Mouse (Mus musculus) left cerebral cortex, adult 2 months (tissue): ENCODE measurements at regions not wholly inside any gene's neighbourhood (a gene's known extent, or its start where the extent isn't known, plus 50 kb on each side); places are given as distances from the start of the nearest gene placed in this dataset.

Experiments
- DNase-seq, 2 experiments: peaks; one replicate each; pipeline ENCODE4 v3.0.0; 2021 to 2022; ENCODE audit warnings: low spot score in 2 of 2, mixed read lengths in 1 of 2; ENCODE audit errors: extremely low spot score in 1 of 2
- H3K27ac ChIP-seq: fragments of 200-600 bp; 2 replicates; pipeline ENCODE4 v1.8.1; 2022
- H3K4me3 ChIP-seq: fragments of 200-600 bp; 2 replicates; pipeline ENCODE4 v1.8.1; 2022
- CTCF ChIP-seq: fragments of 200-600 bp; IDR thresholded peaks from 2 replicates; pipeline ENCODE4 v1.8.1; 2022; ENCODE audit warnings: antibody characterized with exemption, mild to moderate bottlenecking, moderate library complexity
- intact Hi-C: fragments of 180-260 bp; cut with DNase I; formaldehyde crosslinking; loops from one replicate; pipeline ENCODE4 v1.15.1; 2025

DNA sequence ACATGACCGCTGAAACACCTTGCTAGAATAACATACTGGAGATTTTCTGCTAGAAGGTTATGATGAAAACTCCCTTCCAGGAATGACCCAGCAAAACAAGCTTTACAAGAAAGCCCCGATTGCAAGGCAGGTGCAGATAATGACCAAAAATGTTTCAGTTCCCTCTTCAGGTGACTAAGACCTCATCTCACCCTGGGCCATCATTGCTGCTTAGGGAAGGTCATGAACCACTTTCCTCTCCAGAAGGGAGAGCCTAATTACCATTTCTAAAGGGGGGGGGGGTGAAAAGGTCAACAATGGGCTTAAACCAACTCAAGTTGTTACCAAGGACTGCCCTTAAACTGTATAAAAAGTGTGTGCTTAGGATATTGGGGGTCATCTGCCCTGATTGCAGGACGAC, 59.8 kb upstream of the Speer4c start:
- intact Hi-C loops, result no loop called here
- Histone ChIP-seq H3K4me3 (no peak overlapping the region), H3K27ac (no peak overlapping the region)
- no peak for DNase-seq
- no peak for TF ChIP-seq CTCF

GRCm38 (mm10) chr5:15774567-15774966, 60.5 kb upstream of the Speer4c start:
- DNase-seq, result no peak
- H3K4me3 ChIP-seq, result no peak overlapping the region
- no peak for TF ChIP-seq CTCF
- intact Hi-C loops, result no loop called here
- H3K27ac ChIP-seq, result no peak overlapping the region

DNA sequence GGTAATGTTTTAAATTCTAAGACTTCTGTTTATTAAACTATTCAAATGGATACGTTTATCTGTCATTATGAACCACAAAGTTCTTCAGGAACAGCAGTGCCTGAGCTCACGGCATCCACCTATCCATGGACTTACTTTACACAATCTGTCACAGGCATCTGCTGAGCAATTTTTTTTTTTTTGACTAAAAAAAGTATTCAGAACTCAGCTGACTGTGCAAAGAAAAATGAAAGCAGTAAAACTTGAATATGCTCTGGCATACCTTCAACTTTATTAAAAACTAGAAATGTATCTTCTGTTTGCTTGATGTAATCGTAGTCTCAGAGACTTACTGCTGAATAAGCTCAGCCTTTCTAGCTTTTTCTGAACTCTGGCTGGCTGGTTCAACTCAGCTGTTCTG, 62.0 kb upstream of the Speer4c start:
- intact Hi-C loops, result no loop called here
- TF ChIP-seq CTCF, result no peak

GRCm38 (mm10) chr5:15803583-15803982, 89.5 kb upstream of the Speer4c start:
- no peak for DNase-seq
- intact Hi-C loops, result no loop called here
- TF ChIP-seq CTCF, result no peak
- no peak overlapping the region for H3K4me3 ChIP-seq
- no peak overlapping the region for H3K27ac ChIP-seq

More for the DNA sequence above, 62.0 kb upstream of the Speer4c start:
- Histone ChIP-seq H3K4me3 (no peak overlapping the region), H3K27ac (no peak overlapping the region)
- no peak for DNase-seq

DNA sequence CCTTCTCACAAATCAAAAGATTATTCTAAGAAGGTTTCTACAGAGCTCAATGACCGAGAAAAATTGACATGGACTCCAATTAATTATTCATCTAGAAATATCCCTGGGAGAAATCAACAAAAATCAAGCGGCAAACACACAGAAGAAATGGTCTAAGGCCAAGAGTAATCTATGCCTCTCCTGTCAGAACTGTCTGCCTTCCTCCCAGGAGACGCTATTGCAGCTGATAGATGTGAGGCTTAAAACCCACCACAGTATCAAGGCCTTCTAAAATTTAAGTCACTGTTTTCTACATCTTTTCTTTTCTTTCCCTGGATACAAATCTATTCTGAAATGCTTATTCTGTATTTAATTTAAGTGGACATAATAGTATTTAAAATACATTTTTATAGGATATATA, 102.8 kb upstream of the Speer4c start:
- H3K27ac ChIP-seq, result no peak overlapping the region
- no peak for DNase-seq
- no peak for TF ChIP-seq CTCF
- intact Hi-C loops, result no loop called here
- H3K4me3 ChIP-seq, result no peak overlapping the region

DNA sequence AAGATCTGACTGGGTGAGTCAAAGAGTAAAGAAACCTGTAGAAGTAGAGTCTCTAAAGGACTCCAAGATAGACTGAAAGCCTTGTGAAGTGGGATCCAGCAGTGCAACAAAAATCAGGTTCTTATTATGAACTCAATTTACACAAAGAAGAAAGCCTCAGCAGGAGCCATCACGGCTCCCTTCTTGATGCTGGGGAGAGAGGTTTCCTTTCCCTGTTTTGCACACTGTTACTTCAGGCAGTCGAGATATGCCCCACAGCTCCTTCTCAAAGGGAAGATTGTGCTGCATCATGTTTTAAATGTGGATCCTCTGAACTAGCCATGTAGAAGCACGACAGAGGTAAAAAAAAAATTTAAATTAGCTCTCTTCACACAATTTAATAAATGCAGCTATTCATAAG, 103.3 kb upstream of the Speer4c start:
- intact Hi-C loops, result no loop called here

DNA sequence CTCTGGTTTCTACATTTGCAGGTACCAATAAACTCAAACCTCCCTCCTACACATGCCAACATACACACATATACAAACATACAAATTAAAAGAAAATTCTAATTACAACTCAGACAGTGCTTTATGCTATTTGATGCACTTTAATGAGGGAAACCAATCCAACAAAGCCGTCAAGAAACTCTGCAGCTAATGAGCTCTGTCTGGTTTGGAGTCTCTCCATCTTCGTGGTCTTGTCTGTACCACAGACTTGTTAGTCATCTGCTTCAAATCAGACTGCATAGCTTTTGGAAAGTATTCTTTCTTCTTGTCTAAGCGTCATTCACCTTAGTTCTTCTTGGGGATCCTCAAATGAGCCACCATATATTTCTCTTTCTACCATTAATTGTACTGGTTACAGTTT, 108.9 kb upstream of the Speer4c start:
- Histone ChIP-seq H3K27ac (no peak overlapping the region), H3K4me3 (no peak overlapping the region)
- no peak for DNase-seq
- no peak for TF ChIP-seq CTCF
- intact Hi-C loops, result no loop called here

More for the DNA sequence above, 103.3 kb upstream of the Speer4c start:
- no peak overlapping the region for H3K4me3 ChIP-seq
- no peak overlapping the region for H3K27ac ChIP-seq
- TF ChIP-seq CTCF, result no peak
- DNase-seq, result no peak

- Histone ChIP-seq H3K27ac (no peak overlapping the region), H3K4me3 (no peak overlapping the region)
- no peak for TF ChIP-seq CTCF
- DNase-seq, result no peak
- intact Hi-C loops, result loop anchor here (10.0 kb wide), 1 partner anchor 283 kb away; no protein-coding TSS in a partner anchor
Measured at GRCm38 (mm10) chr5:15831527-15831926, 103.0 kb upstream of the Cacna2d1 start.

DNA sequence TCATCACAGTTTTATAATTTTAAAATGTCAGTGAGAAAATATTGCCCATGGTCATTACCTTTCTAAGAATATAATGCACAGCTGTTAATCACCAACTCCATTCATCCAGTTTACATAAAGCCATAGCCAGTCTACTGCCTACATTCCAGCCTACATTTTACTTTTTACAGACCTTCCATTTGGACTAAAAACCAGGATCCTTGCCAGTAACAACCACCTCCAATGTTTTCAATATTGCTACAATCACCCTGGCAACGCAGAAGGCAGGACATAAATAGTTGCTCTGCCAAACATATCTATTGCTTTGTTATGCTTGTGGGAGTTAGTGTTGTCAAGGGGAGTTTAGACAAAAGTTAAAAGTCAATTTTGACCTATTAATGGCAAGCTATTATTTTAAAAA, 102.2 kb upstream of the Cacna2d1 start:
- no peak for DNase-seq
- intact Hi-C loops, result loop anchor here (10.0 kb wide), 1 partner anchor 282 kb away; no protein-coding TSS in a partner anchor
- Histone ChIP-seq H3K27ac (no peak overlapping the region), H3K4me3 (no peak overlapping the region)
- TF ChIP-seq CTCF, result no peak

DNA sequence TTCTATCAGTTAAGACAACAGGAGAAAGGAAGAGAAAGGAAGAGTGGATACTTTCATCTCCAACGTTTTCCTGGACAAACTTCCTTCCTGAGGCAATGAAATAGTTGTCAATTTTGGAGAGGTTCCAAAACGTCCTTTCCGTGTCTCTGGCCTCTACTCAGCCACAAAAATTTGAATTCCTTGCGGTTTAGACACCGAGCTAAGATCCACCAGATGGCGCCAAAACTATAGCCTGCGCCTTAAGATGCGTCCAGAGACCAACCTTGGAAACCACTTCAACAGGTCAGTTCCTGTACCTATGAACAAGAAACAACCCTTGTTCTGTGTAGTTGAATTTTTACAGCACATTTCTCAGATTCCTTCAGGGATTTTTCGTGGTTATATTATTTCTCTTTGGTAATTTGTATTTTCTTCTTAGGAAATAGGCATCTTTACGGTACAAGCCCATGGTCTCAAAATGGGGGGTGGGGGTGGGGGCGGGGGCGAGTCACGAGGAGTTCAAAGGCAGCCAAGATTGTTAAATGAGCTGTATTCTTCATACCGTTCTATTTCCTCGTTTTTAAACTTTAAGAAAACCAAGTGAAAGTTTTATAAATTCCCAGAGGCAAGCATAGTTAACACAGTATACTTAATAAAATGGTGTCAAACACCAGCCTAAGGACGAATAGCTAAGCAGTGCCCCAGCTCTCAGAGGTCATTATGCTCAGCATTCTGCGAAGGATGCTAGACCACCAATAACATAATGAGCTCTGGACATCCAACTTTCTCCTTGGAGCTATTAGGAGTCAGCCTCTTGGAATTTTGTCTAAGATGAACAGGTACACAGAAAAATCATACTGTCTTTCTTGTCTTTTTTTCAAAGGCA, 96.2 kb upstream of the Cacna2d1 start:
- DNase-seq, result peak; percentile 65 to 76
- no peak overlapping the region for H3K27ac ChIP-seq
- H3K4me3 ChIP-seq, result no peak overlapping the region
- intact Hi-C loops, result loop anchor here (2.0 to 10.0 kb wide), 4 partner anchors 96 to 1029 kb away; partner anchors contain the start of gene Cacna2d1
- TF ChIP-seq CTCF, result peak; percentile 89

GRCm38 (mm10) chr5:15846790-15847189, 87.7 kb upstream of the Cacna2d1 start:
- Histone ChIP-seq H3K4me3 (no peak overlapping the region), H3K27ac (no peak overlapping the region)
- intact Hi-C loops, result loop anchor here (10.0 kb wide), 1 partner anchor 348 kb away; no protein-coding TSS in a partner anchor
- no peak for TF ChIP-seq CTCF
- DNase-seq, result no peak

- TF ChIP-seq CTCF, result no peak
- DNase-seq, result no peak
- H3K4me3 ChIP-seq, result no peak overlapping the region
- intact Hi-C loops, result loop anchor here (10.0 kb wide), 1 partner anchor 345 kb away; no protein-coding TSS in a partner anchor
- no peak overlapping the region for H3K27ac ChIP-seq
Measured at GRCm38 (mm10) chr5:15849520-15849919, 85.0 kb upstream of the Cacna2d1 start.
